Mouse (Mus musculus) CH12.LX (cell line): ENCODE measurements around the gene Fxyd2. TPM values are rescaled to one million over a fixed set of nuclear protein-coding genes. Genes with fewer than 3 reads are reported as not detected.

Experiments
- DNase-seq: peaks from one replicate; pipeline ENCODE4 v3.0.0-alpha.2; 2013; ENCODE audit errors: extremely low read depth
- H3K27ac ChIP-seq: 2 replicates; pipeline ENCODE4 v1.5.1; 2012; ENCODE audit warnings: low read depth, mild to moderate bottlenecking, control low read depth, moderate library complexity; ENCODE audit not compliant: insufficient read depth
- H3K27me3 ChIP-seq: replicated peaks from 2 replicates; pipeline ENCODE3; 2012; ENCODE audit warnings: inconsistent platforms
- H3K36me3 ChIP-seq, 2 experiments: replicated peaks in 1 of 2; 2 replicates each; pipeline versions ENCODE3 to v1.6.1; 2012; ENCODE audit warnings: inconsistent platforms in 1 of 2, low read length in 1 of 2, mild to moderate bottlenecking in 1 of 2, mixed read lengths in 1 of 2, moderate library complexity in 1 of 2; ENCODE audit not compliant: control insufficient read depth in 1 of 2, insufficient read depth in 1 of 2
- H3K4me1 ChIP-seq, 2 experiments: 2 replicates each; pipeline ENCODE4 v1.6.1; 2012; ENCODE audit warnings: inconsistent platforms in 1 of 2, moderate library complexity in 1 of 2; ENCODE audit not compliant: insufficient read depth in 2 of 2, control insufficient read depth in 1 of 2
- H3K4me2 ChIP-seq: 2 replicates; pipeline ENCODE4 v1.6.1; 2012; ENCODE audit warnings: low read depth, mild to moderate bottlenecking, control low read depth; ENCODE audit not compliant: poor library complexity, insufficient read depth, severe bottlenecking
- H3K4me3 ChIP-seq, 3 experiments: fragments of 150-350 bp in 1 of 3; sonication (generic) in 1 of 3; replicated peaks in 1 of 3; 2 replicates each; pipeline versions ENCODE3 to v1.5.1; 2011 to 2012; ENCODE audit warnings: low read depth in 2 of 3, low read length in 2 of 3, mild to moderate bottlenecking in 2 of 3, moderate library complexity in 2 of 3, control low read depth in 1 of 3, improper control_type of control experiment in 1 of 3, inconsistent platforms in 1 of 3, mixed read lengths in 1 of 3; ENCODE audit not compliant: poor library complexity in 1 of 3
- H3K79me2 ChIP-seq: replicated peaks from 2 replicates; pipeline ENCODE4 v1.6.1; 2012; ENCODE audit warnings: mild to moderate bottlenecking, moderate library complexity; ENCODE audit not compliant: control insufficient read depth, poor library complexity, insufficient read depth, severe bottlenecking; ENCODE audit errors: extremely low read depth
- H3K9ac ChIP-seq: 2 replicates; pipeline ENCODE4 v1.6.1; 2012; ENCODE audit warnings: low read depth, mild to moderate bottlenecking, control low read depth, moderate library complexity; ENCODE audit not compliant: insufficient read depth
- H3K9me3 ChIP-seq: replicated peaks from 2 replicates; pipeline ENCODE3; 2012; ENCODE audit warnings: low read length, inconsistent platforms, mixed read lengths
- CHD2 ChIP-seq: IDR thresholded peaks from 2 replicates; pipeline ENCODE4 v1.6.1; 2011; ENCODE audit warnings: low read length, improper control_type of control experiment
- CTCF ChIP-seq, 2 experiments: IDR thresholded peaks in 1 of 2; conservative IDR thresholded peaks in 1 of 2; 2 replicates each; pipeline ENCODE4 v1.5.1; 2011 to 2012; ENCODE audit warnings: low read depth in 2 of 2, low read length in 2 of 2, improper control_type of control experiment in 1 of 2, inconsistent platforms in 1 of 2, mild to moderate bottlenecking in 1 of 2, moderate library complexity in 1 of 2
- ELF1 ChIP-seq: IDR thresholded peaks from 2 replicates; pipeline ENCODE4 v1.6.1; 2014; ENCODE audit warnings: low read depth, mild to moderate bottlenecking, inconsistent platforms, low read length, improper control_type of control experiment
- ETS1 ChIP-seq: conservative IDR thresholded peaks from 2 replicates; pipeline ENCODE4 v1.6.1; 2012; ENCODE audit warnings: low read depth, mild to moderate bottlenecking, inconsistent platforms, low read length, improper control_type of control experiment, moderate library complexity
- JUN ChIP-seq: IDR thresholded peaks from 2 replicates; pipeline ENCODE4 v1.6.1; 2011; ENCODE audit warnings: low read depth, mild to moderate bottlenecking, low read length, improper control_type of control experiment, moderate library complexity; ENCODE audit not compliant: insufficient read depth
- JUND ChIP-seq: conservative IDR thresholded peaks from 2 replicates; pipeline ENCODE4 v1.6.1; 2011; ENCODE audit warnings: low read depth, low read length, improper control_type of control experiment
- MAFK ChIP-seq: IDR thresholded peaks from 2 replicates; pipeline ENCODE4 v1.6.1; 2011; ENCODE audit warnings: low read length, improper control_type of control experiment; ENCODE audit not compliant: insufficient replicate concordance
- MEF2A ChIP-seq: IDR thresholded peaks from 2 replicates; pipeline ENCODE4 v1.6.1; 2014; ENCODE audit warnings: low read depth, mild to moderate bottlenecking, inconsistent platforms, low read length, improper control_type of control experiment, borderline replicate concordance
- MXI1 ChIP-seq: IDR thresholded peaks from 2 replicates; pipeline ENCODE4 v1.6.1; 2011; ENCODE audit warnings: mild to moderate bottlenecking, low read depth, low read length, improper control_type of control experiment
- MYC ChIP-seq: IDR thresholded peaks from 2 replicates; pipeline ENCODE4 v1.6.1; 2011; ENCODE audit warnings: low read depth, mild to moderate bottlenecking, improper control_type of control experiment, low read length
- NRF1 ChIP-seq: IDR thresholded peaks from 2 replicates; pipeline ENCODE4 v1.6.1; 2014; ENCODE audit warnings: low read depth, mild to moderate bottlenecking, inconsistent platforms, low read length, improper control_type of control experiment, moderate library complexity
- PAX5 ChIP-seq: IDR thresholded peaks from 2 replicates; pipeline ENCODE4 v1.6.1; 2012; ENCODE audit warnings: low read length, inconsistent platforms, mixed read lengths
- SIN3A ChIP-seq: IDR thresholded peaks from 2 replicates; pipeline ENCODE4 v1.6.1; 2012; ENCODE audit warnings: low read length, improper control_type of control experiment, inconsistent platforms
- SMC3 ChIP-seq: IDR thresholded peaks from 2 replicates; pipeline ENCODE4 v1.6.1; 2011; ENCODE audit warnings: low read depth, low read length, improper control_type of control experiment
- TBP ChIP-seq: conservative IDR thresholded peaks from 2 replicates; pipeline ENCODE4 v1.6.1; 2011; ENCODE audit warnings: low read depth, low read length, improper control_type of control experiment
- USF1 ChIP-seq: IDR thresholded peaks from 2 replicates; pipeline ENCODE4 v1.6.1; 2014; ENCODE audit warnings: low read depth, mild to moderate bottlenecking, inconsistent platforms, low read length, improper control_type of control experiment
- USF2 ChIP-seq: conservative IDR thresholded peaks from 2 replicates; pipeline ENCODE4 v1.6.1; 2011; ENCODE audit warnings: low read depth, low read length, improper control_type of control experiment
- ZC3H11A ChIP-seq: IDR thresholded peaks from 2 replicates; pipeline ENCODE4 v1.6.1; 2012; ENCODE audit warnings: low read depth, mild to moderate bottlenecking, inconsistent platforms, low read length, improper control_type of control experiment
- ZKSCAN1 ChIP-seq: IDR thresholded peaks from 2 replicates; pipeline ENCODE4 v1.6.1; 2012; ENCODE audit warnings: low read depth, inconsistent platforms, low read length, improper control_type of control experiment, borderline replicate concordance
- ZMIZ1 ChIP-seq: IDR thresholded peaks from 2 replicates; pipeline ENCODE4 v1.6.1; 2012; ENCODE audit warnings: low read depth, mild to moderate bottlenecking, inconsistent platforms, low read length, improper control_type of control experiment
- ZNF384 ChIP-seq: IDR thresholded peaks from 2 replicates; pipeline ENCODE4 v1.6.1; 2012; ENCODE audit warnings: low read depth, low read length, improper control_type of control experiment, inconsistent platforms
- dilution Hi-C: fragments of 300-500 bp; cut with MboI; formaldehyde crosslinking; loops from 2 replicates; pipeline ENCODE4 v1.14.3; 2020; ENCODE audit warnings: low sequenced_read_pairs; ENCODE audit not compliant: extremely low pct_unique_long_range_greater_than_20kb, extremely low pct_ligation_motif_present
- in situ Hi-C: fragments of 300-500 bp; cut with MboI; formaldehyde crosslinking; loops from 3 replicates; pipeline ENCODE4 v1.14.3; 2019; ENCODE audit warnings: low sequenced_read_pairs, low pct_ligation_motif_present, low pct_unique_long_range_greater_than_20kb, mixed read lengths
- polyA plus RNA-seq: library from polyadenylated mRNA; unstranded; fragments of >175 nt; gene quantifications from 2 replicates; pipeline ENCODE4 v1.2.1, GENCODE M21; 2012; ENCODE audit warnings: low read depth; ENCODE audit not compliant: insufficient read length
- total RNA-seq, 2 experiments: library from RNA; depleted of rRNA; stranded (reverse); fragments of 300-350 nt in 1 of 2; fragments of >200 nt in 1 of 2; gene quantifications; 2 replicates each; pipeline ENCODE4 v1.2.3; 2012 to 2014

Gene Fxyd2
- total and polyA plus RNA-seq, 3 experiments: not detected

GRCm38 (mm10) chr9:45432639-45433038, 33.2 kb downstream of the Fxyd2 start:
- no peaks in the 10 kb centered on the region for H3K79me2 ChIP-seq
- no peak overlapping the region for H3K4me3 ChIP-seq
- H3K36me3 ChIP-seq: no peaks in the 10 kb centered on the region
- no peak overlapping the region for H3K9ac ChIP-seq
- no peaks in the 10 kb centered on the region for H3K9me3 ChIP-seq
- no peak overlapping the region for H3K27ac ChIP-seq
- no peak for DNase-seq
- dilution Hi-C loops: no loop called here
- no peak overlapping the region for H3K4me2 ChIP-seq
- no peaks in the 10 kb centered on the region for H3K27me3 ChIP-seq
- in situ Hi-C loops: no loop called here
- peaks cover 5 to 35% of the 10 kb centered on the region in 2 experiments; a peak in 3 of 4 replicates for H3K4me1 ChIP-seq
- TF ChIP-seq ELF1: no peak
- TF ChIP-seq MAFK: no peak
- TF ChIP-seq NRF1: no peak
- TF ChIP-seq MXI1: no peak
- TF ChIP-seq USF1: no peak
- TF ChIP-seq ETS1: no peak
- no peak; the same call in 1 of the 2 replicates for TF ChIP-seq ZNF384
- TF ChIP-seq SIN3A: no peak
- no peak for TF ChIP-seq JUND
- no peak for TF ChIP-seq TBP
- TF ChIP-seq USF2: no peak
- TF ChIP-seq MEF2A: no peak
- TF ChIP-seq ZKSCAN1: no peak
- TF ChIP-seq ZC3H11A: no peak
- TF ChIP-seq CHD2: no peak
- TF ChIP-seq JUN: no peak
- no peak for TF ChIP-seq CTCF (conservative IDR thresholded peaks at IDR 0.05 in 1 of 2, IDR thresholded peaks at IDR 0.05 in 1 of 2; ENCODE audit: low read depth in 2 of 2, low read length in 2 of 2)
- TF ChIP-seq, all 38 proteins: peak for 0

- in situ Hi-C loops: no loop called here
- TF ChIP-seq ELF1: no peak
- TF ChIP-seq SIN3A: no peak
- no peak for TF ChIP-seq TBP
- no peak for TF ChIP-seq SMC3
- TF ChIP-seq ZKSCAN1: no peak
- no peak for TF ChIP-seq JUND
- TF ChIP-seq PAX5: no peak
- no peak for TF ChIP-seq ZC3H11A
- TF ChIP-seq MAFK: no peak
- TF ChIP-seq ZMIZ1: no peak
- TF ChIP-seq MYC: no peak
- TF ChIP-seq MXI1: no peak
- TF ChIP-seq, all 38 proteins: peak for 0
- DNase-seq: no peak
Measured at GRCm38 (mm10) chr9:45433119-45433518, 33.6 kb downstream of the Fxyd2 start.

More at GRCm38 (mm10) chr9:45433119-45433518, 33.6 kb downstream of the Fxyd2 start:
- no peaks in the 10 kb centered on the region for H3K79me2 ChIP-seq
- H3K9ac ChIP-seq: no peak overlapping the region
- H3K4me2 ChIP-seq: no peak overlapping the region
- dilution Hi-C loops: no loop called here
- no peak overlapping the region for H3K4me3 ChIP-seq
- peaks cover 5 to 39% of the 10 kb centered on the region in 2 experiments; a peak in 3 of 4 replicates for H3K4me1 ChIP-seq
- H3K27me3 ChIP-seq: no peaks in the 10 kb centered on the region
- no peak overlapping the region for H3K27ac ChIP-seq
- no peaks in the 10 kb centered on the region for H3K36me3 ChIP-seq
- no peaks in the 10 kb centered on the region for H3K9me3 ChIP-seq
